Mouse (Mus musculus): ENCODE data around the gene Zbtb20. TPM values are rescaled to one million over a fixed set of nuclear protein-coding genes. Genes with fewer than 3 reads are reported as not detected.

Gene Zbtb20
- total and polyA plus RNA-seq, 3 experiments = 1.8 to 18.1 (median 6.6) TPM

GRCm38 (mm10) chr16:43624876-43625275 lies 749.2 kb downstream of the Zbtb20 start:
- TF ChIP-seq GATA1 (IDR thresholded peaks at IDR 0.05; ENCODE audit: borderline replicate concordance, low read length) (no peak), CTCF (IDR thresholded peaks at IDR 0.05; ENCODE audit: low read depth, low read length) (no peak), POLR2AphosphoS5 (IDR thresholded peaks at IDR 0.05; ENCODE audit: insufficient replicate concordance, low read depth, low read length) (no peak), GATA2 (IDR thresholded peaks at IDR 0.05; ENCODE audit: borderline replicate concordance, low read depth, low read length) (no peak), TAL1 (conservative IDR thresholded peaks at IDR 0.05; ENCODE audit: low read depth, low read length) (no peak)
- Histone ChIP-seq H3K27me3 (ENCODE audit: insufficient read depth, low read length) (peaks cover 5% of the 10 kb centered on the region; the same call in 1 of the 2 replicates), H3K4me1 (ENCODE audit: insufficient read depth, low read depth, low read length) (no peaks in the 10 kb centered on the region), H3K4me3 (ENCODE audit: low read depth, low read length) (no peak overlapping the region), H3K9me3 (replicated peaks) (no peaks in the 10 kb centered on the region), H3K36me3 (replicated peaks) (no peaks in the 10 kb centered on the region)
- no peak for DNase-seq (ENCODE audit: low spot score)
- ATAC-seq (ENCODE audit: extremely low read depth, insufficient number of reproducible peaks, low FRiP score, poor library complexity, severe bottlenecking) = no peak

GRCm38 (mm10) chr16:43625289-43625688 lies 749.6 kb downstream of the Zbtb20 start:
- no peaks in the 10 kb centered on the region for H3K4me1 ChIP-seq (ENCODE audit: insufficient read depth, low read depth, low read length)
- no peak overlapping the region for H3K4me3 ChIP-seq (ENCODE audit: low read depth, low read length)
- peaks cover 5% of the 10 kb centered on the region; the same call in 1 of the 2 replicates for H3K27me3 ChIP-seq (ENCODE audit: insufficient read depth, low read length)
- H3K9me3 ChIP-seq (replicated peaks) = no peaks in the 10 kb centered on the region
- no peak for TF ChIP-seq POLR2AphosphoS5 (IDR thresholded peaks at IDR 0.05; ENCODE audit: insufficient replicate concordance, low read depth, low read length)
- TF ChIP-seq TAL1 (conservative IDR thresholded peaks at IDR 0.05; ENCODE audit: low read depth, low read length) = no peak
- no peak for TF ChIP-seq GATA2 (IDR thresholded peaks at IDR 0.05; ENCODE audit: borderline replicate concordance, low read depth, low read length)
- no peak for TF ChIP-seq CTCF (IDR thresholded peaks at IDR 0.05; ENCODE audit: low read depth, low read length)
- no peak for TF ChIP-seq GATA1 (IDR thresholded peaks at IDR 0.05; ENCODE audit: borderline replicate concordance, low read length)
- H3K36me3 ChIP-seq (replicated peaks) = no peaks in the 10 kb centered on the region
- DNase-seq (ENCODE audit: low spot score) (no peak), ATAC-seq (ENCODE audit: extremely low read depth, insufficient number of reproducible peaks, low FRiP score, poor library complexity, severe bottlenecking) (no peak)

- DNase-seq (ENCODE audit: low spot score) = no peak
- H3K9me3 ChIP-seq (replicated peaks) = no peaks in the 10 kb centered on the region
- ATAC-seq (ENCODE audit: extremely low read depth, insufficient number of reproducible peaks, low FRiP score, poor library complexity, severe bottlenecking) = no peak
- H3K4me3 ChIP-seq (ENCODE audit: low read depth, low read length) = no peak overlapping the region
- TF ChIP-seq GATA2 (IDR thresholded peaks at IDR 0.05; ENCODE audit: borderline replicate concordance, low read depth, low read length) (no peak), GATA1 (IDR thresholded peaks at IDR 0.05; ENCODE audit: borderline replicate concordance, low read length) (no peak), CTCF (IDR thresholded peaks at IDR 0.05; ENCODE audit: low read depth, low read length) (no peak), POLR2AphosphoS5 (IDR thresholded peaks at IDR 0.05; ENCODE audit: insufficient replicate concordance, low read depth, low read length) (no peak), TAL1 (conservative IDR thresholded peaks at IDR 0.05; ENCODE audit: low read depth, low read length) (no peak)
- no peaks in the 10 kb centered on the region for H3K36me3 ChIP-seq (replicated peaks)
- no peaks in the 10 kb centered on the region for H3K4me1 ChIP-seq (ENCODE audit: insufficient read depth, low read depth, low read length)
- peaks cover 5% of the 10 kb centered on the region; the same call in 1 of the 2 replicates for H3K27me3 ChIP-seq (ENCODE audit: insufficient read depth, low read length)
Observed at GRCm38 (mm10) chr16:43625956-43626355, 750.3 kb downstream of the Zbtb20 start.

GRCm38 (mm10) chr16:43628662-43629061 lies 753.0 kb downstream of the Zbtb20 start:
- no peak for TF ChIP-seq TAL1 (conservative IDR thresholded peaks at IDR 0.05; ENCODE audit: low read depth, low read length)
- TF ChIP-seq POLR2AphosphoS5 (IDR thresholded peaks at IDR 0.05; ENCODE audit: insufficient replicate concordance, low read depth, low read length) = no peak
- no peak for TF ChIP-seq CTCF (IDR thresholded peaks at IDR 0.05; ENCODE audit: low read depth, low read length)
- TF ChIP-seq GATA2 (IDR thresholded peaks at IDR 0.05; ENCODE audit: borderline replicate concordance, low read depth, low read length) = no peak
- no peak for TF ChIP-seq GATA1 (IDR thresholded peaks at IDR 0.05; ENCODE audit: borderline replicate concordance, low read length)
- Histone ChIP-seq H3K4me3 (ENCODE audit: low read depth, low read length) (no peak overlapping the region), H3K9me3 (replicated peaks) (no peaks in the 10 kb centered on the region), H3K36me3 (replicated peaks) (no peaks in the 10 kb centered on the region), H3K27me3 (ENCODE audit: insufficient read depth, low read length) (0 out of 2 replicates have a peak, but pooled peaks cover 7% of the 10 kb centered on the region), H3K4me1 (ENCODE audit: insufficient read depth, low read depth, low read length) (no peaks in the 10 kb centered on the region)
- DNase-seq (ENCODE audit: low spot score) (no peak), ATAC-seq (ENCODE audit: extremely low read depth, insufficient number of reproducible peaks, low FRiP score, poor library complexity, severe bottlenecking) (no peak)

- TF ChIP-seq TAL1 (conservative IDR thresholded peaks at IDR 0.05; ENCODE audit: low read depth, low read length) = no peak
- no peak for TF ChIP-seq GATA2 (IDR thresholded peaks at IDR 0.05; ENCODE audit: borderline replicate concordance, low read depth, low read length)
- TF ChIP-seq GATA1 (IDR thresholded peaks at IDR 0.05; ENCODE audit: borderline replicate concordance, low read length) = no peak
- no peak for TF ChIP-seq POLR2AphosphoS5 (IDR thresholded peaks at IDR 0.05; ENCODE audit: insufficient replicate concordance, low read depth, low read length)
- TF ChIP-seq CTCF (IDR thresholded peaks at IDR 0.05; ENCODE audit: low read depth, low read length) = no peak
- Histone ChIP-seq H3K27me3 (ENCODE audit: insufficient read depth, low read length) (0 out of 2 replicates have a peak, but pooled peaks cover 7% of the 10 kb centered on the region), H3K36me3 (replicated peaks) (no peaks in the 10 kb centered on the region), H3K9me3 (replicated peaks) (no peaks in the 10 kb centered on the region), H3K4me1 (ENCODE audit: insufficient read depth, low read depth, low read length) (no peaks in the 10 kb centered on the region), H3K4me3 (ENCODE audit: low read depth, low read length) (no peak overlapping the region)
- no peak for DNase-seq (ENCODE audit: low spot score)
- no peak for ATAC-seq (ENCODE audit: extremely low read depth, insufficient number of reproducible peaks, low FRiP score, poor library complexity, severe bottlenecking)
Observed at GRCm38 (mm10) chr16:43631758-43632157, 756.1 kb downstream of the Zbtb20 start.

- no peak for DNase-seq (ENCODE audit: low spot score)
- Histone ChIP-seq H3K9me3 (replicated peaks) (no peaks in the 10 kb centered on the region), H3K27me3 (ENCODE audit: insufficient read depth, low read length) (peaks cover 14% of the 10 kb centered on the region), H3K4me3 (ENCODE audit: low read depth, low read length) (no peak overlapping the region), H3K4me1 (ENCODE audit: insufficient read depth, low read depth, low read length) (no peaks in the 10 kb centered on the region), H3K36me3 (replicated peaks) (no peaks in the 10 kb centered on the region)
- TF ChIP-seq GATA1 (IDR thresholded peaks at IDR 0.05; ENCODE audit: borderline replicate concordance, low read length) (no peak), CTCF (IDR thresholded peaks at IDR 0.05; ENCODE audit: low read depth, low read length) (no peak), POLR2AphosphoS5 (IDR thresholded peaks at IDR 0.05; ENCODE audit: insufficient replicate concordance, low read depth, low read length) (no peak), GATA2 (IDR thresholded peaks at IDR 0.05; ENCODE audit: borderline replicate concordance, low read depth, low read length) (no peak), TAL1 (conservative IDR thresholded peaks at IDR 0.05; ENCODE audit: low read depth, low read length) (no peak)
- ATAC-seq (ENCODE audit: extremely low read depth, insufficient number of reproducible peaks, low FRiP score, poor library complexity, severe bottlenecking) = no peak
Observed at GRCm38 (mm10) chr16:43634037-43634436, 758.4 kb downstream of the Zbtb20 start.

All from G1E (cell line).